Mouse (Mus musculus): Measurements from ENCODE around the gene Myl6b.

The Myl6b gene

DNA sequence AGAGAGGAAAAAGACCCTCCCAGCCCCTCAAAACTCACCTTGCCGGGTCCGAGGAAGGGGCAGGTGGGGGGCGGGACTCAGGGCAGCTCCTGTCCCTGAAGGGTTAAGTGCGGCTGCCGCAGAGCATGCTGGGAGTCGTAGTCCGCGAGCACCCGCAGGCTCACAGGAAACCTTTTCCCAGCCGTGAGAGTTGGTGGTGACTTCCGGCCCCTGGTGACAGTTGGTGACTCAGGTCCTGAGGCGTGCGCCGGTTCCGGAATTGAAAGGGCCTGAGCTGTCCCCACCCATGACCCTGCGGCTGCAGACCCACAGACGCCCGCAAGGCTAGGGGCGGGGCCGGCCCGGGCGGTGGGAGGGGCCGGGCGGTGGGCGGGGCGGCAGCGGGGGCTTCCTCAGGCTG is at the start of gene Myl6b:
Myl6b (minus strand) TSS at position 96 of the 400 bp plus-strand sequence.
- in situ Hi-C loops (cut with MboI; ENCODE audit: low sequenced_read_pairs), result no loop called here

DNA sequence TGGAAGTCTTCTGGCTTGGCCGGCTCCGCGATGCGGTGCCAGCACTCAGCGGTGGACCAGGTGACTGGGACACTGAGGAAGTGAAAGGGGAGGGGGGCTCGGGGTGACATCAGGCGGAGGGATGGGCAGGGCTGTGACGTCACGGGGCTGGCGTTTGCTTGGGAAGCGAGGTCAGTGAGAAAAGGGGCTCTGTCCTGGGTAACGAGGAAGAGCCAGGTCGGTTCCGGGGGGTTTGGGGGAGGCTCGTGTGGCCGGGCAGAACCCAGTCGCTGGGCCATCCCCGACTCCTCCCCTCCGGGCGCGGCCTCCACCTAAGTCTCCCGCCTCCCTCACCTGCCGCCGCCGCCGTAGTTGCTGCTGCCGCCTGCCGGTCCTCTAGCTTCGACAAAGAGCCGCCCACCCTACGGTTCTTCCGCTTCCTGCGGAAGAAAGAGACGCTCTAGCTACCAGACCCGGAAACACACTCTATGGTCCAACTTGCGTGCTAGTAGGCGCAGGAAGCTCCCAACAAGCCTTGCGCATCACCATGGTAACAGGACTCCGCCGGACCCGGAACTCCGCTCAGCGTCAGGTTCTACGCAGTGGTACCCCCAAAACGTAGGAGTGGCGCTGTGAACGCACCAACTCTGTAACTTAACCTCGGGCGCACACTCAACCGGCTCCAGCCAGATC is 49.0 kb upstream of the Myl6b start, which contains the start of gene Zc3h10:
Zc3h10 (minus strand) TSS at position 414 of the 672 bp plus-strand sequence.
- in situ Hi-C loops (cut with MboI; ENCODE audit: low sequenced_read_pairs), result no loop called here

DNA sequence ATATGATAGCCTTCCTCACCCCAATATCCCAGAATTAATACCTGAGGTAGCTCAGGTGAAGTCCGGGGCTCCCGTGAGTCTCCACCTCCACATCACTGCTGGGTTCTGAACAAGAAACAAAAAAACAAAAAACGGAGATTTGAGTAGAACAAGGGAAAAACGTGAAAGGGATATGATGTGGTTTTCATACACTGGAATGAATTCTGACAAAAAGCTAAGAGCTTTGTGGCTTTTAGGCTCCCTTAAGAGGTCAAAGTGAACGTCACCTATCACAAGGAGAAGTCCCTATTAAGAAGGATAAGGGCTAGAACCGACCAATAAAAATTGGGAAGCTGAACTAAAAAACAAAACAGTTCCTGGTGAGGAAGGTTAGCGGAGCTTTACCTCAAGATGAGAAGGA is 48.3 kb upstream of the Myl6b start:
- in situ Hi-C loops (cut with MboI; ENCODE audit: low sequenced_read_pairs), result no loop called here

DNA sequence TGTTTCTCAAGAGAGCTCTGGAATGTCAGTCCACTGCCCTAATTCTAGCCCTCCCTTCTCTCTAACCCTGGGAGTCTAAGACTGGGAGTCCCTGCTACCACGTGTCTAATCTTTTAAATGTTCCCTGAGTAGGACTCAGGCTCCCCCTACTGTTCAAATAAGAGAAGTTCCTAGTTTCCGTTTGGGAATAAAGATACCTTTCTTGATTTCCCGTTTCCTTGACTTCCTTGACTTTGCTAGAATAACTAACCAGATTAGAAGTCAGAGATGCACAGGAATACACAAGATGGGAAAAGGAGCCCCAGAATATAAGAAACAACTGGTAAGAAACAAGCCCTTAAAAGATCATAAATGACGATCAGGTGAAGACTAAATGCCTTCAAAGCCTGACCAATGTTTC is 47.9 kb upstream of the Myl6b start:
- in situ Hi-C loops (cut with MboI; ENCODE audit: low sequenced_read_pairs), result no loop called here

DNA sequence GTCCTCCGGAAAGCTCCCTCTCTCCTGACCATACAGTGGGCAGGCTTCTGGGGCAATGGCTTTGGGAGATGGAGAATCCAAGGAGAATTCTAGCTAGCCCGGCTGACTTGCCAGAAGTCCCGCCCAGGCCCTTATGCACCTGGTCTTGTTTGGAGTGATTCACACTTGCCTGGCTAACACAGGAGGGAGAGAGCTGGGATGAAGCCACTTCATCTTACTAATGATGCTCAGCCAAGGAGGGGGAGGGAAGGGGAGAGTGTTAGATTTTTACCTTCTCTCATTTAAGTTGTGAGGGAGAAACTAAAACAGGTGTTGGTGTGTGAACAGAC is 47.0 kb upstream of the Myl6b start:
- in situ Hi-C loops (cut with MboI; ENCODE audit: low sequenced_read_pairs), result no loop called here

DNA sequence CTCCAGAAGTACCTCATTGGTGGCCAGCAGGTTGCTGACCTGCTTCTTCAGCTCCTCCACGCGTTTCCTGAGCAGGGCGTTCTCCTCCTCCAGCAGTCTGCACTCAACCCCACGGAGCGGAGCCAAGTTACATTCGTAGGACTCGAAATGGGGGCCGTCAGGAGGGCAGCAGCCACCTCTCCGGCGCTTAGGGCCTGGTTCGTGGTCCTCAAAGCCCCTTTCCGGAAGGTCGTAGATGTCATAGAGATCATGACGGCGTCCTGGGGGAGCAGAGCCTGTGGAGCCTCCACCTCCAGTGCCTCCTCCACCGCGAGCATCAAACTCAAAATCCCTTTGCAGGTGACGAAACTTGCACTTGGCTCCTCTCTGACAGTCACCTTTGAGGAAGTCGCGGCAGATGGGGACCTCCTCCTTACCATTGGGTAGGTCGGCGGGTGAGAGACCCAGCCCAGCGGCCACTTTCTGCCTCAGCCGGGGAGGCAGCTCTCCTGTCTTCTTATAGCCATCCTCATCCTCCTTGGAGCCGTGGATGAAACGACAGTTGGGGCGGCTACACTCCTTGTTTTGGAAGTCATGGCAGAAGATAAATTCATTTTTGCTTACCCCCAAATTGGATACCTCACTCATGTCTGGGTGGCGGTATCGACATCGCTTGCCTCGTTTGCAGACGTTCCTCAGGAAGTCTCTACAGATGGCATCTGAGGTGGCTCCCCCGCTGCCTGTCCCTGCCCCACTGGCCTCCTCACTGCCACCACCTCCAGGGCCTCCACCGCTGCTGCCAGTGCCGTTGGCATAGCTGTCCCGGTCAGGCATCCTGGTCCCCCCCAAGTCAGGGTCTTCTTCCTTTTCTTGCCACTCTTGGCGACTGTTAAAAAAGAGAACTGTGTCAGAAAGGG is 46.4 kb upstream of the Myl6b start:
- in situ Hi-C loops (cut with MboI; ENCODE audit: low sequenced_read_pairs), result no loop called here

DNA sequence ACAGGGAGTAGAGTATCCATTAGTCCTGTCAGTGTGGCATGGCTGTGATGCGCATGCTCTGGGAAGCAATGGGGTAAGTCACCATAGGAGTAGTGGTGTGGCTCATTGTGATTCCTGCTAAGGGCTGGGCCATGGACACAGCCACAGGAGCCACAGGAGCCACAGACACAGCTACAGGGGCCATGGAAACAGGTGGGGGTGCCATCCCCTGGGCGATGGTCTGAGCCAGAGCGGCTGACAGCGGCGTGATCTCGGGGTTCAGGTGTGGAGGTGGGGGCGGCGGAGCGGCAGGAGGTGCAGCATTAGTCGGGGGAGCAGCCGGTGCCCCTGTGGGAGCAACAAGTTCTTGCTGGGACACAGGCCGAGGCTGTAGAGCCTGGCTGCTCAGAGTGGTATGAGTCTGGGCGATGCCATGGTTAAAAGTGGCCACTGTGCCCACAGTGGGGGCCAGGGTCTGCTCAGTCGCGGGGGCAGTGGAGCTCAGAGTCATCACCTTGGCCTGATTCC is 45.7 kb upstream of the Myl6b start:
- in situ Hi-C loops (cut with MboI; ENCODE audit: low sequenced_read_pairs), result no loop called here

DNA sequence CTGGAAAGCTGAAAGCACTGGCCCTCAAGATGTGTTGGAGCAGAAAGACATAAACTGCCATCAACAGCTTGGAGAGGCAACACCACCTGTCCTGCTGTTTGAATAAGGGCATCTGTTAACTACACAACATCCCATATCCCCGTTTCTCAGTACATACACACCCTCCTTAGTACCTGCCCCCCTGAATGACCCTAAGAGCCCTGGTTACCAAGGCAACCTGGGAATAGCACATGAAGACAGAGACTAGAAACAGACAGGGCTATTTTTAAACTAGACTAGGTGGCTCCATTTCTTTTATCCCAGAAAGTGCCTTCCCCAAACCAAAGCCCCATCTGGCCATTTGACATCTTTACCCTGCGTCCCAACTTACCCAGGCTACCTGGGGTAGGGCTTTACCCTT is 44.6 kb upstream of the Myl6b start:
- in situ Hi-C loops (cut with MboI; ENCODE audit: low sequenced_read_pairs), result no loop called here

DNA sequence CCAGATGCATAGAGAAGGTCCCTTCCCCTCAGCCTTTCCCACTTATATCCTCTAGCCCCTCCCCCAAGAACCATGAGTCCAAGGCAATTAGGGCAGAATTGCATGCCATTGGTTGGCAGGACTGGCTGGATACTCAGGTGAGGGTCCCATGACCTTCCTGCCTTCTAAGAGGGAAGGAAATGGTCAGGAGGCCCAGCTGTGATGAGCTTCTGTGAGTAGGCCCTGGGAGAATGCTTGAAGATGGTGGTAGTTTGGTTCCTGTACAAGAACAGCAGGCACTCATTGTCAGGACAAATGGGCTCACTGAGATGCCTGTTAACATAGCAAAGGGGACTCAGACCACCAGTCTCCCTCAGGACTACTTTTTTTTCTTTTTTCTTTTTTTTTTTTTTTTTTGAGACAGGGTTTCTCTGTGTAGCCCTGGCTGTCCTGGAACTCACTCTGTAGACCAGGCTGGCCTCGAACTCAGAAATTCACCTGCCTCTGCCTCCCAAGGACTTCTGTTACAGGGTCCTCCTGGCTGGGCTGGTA is 39.9 kb upstream of the Myl6b start:
- in situ Hi-C loops (cut with MboI; ENCODE audit: low sequenced_read_pairs), result no loop called here

DNA sequence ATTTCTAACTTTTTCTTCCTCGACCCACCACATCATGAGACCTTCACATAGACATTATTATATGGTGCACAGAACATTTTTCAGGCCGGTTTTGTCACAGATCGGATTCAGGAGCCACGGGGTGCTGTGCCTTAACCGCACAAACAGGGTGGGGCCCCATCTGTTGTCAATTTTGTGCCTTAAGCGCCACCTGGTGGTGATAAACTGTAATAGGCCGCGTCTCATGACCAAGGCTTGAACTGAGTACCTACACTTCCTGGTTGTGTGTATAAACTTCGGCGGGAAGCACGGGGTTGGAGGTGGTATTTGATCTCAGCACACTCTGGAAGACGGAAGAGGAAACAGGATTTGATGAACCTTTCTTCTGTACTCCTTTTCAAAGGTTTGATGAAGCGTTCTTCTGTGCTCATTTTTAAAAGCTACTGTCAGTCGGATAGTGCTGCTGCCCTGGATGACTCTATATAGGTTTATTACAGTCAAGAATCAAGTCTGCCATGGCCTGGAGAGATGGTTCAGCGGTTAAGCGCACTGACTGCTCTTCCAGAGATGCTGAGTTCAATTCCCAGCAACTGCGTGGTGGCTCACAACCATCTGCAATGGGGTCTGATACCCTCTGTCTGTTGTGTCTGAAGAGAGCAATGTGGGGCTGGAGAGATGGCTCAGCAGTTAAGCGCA is 37.9 kb upstream of the Myl6b start:
- in situ Hi-C loops (cut with MboI; ENCODE audit: low sequenced_read_pairs), result no loop called here

DNA sequence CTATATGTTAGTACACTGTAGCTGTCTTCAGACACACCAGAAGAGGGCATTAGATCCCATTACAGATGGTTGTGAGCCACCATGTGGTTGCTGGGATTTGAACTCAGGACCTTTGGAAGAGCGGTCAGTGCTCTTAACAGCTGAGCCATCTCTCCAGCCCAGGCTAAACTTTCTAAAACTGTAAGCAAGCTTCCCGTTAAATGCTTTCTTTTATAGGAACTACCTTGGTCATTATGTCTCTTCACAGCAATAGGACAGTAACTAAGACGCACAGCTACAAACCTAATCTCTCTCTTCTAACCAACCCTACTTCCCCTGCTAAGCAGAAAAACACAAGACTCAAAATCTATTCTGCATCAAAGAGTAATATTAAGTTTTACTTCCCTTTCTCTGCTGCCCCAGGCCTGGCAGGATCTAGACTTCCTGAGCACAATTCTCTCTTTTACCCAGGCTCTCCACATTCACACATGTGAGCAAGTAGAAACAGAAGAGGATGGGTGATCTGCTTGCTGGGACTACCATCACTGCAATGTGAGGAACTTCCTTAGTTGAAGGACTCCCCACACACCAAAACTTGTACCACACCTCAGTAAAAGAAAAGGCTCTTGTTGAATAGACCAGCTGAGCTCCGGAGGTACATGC is 37.3 kb upstream of the Myl6b start:
- in situ Hi-C loops (cut with MboI; ENCODE audit: low sequenced_read_pairs), result no loop called here

DNA sequence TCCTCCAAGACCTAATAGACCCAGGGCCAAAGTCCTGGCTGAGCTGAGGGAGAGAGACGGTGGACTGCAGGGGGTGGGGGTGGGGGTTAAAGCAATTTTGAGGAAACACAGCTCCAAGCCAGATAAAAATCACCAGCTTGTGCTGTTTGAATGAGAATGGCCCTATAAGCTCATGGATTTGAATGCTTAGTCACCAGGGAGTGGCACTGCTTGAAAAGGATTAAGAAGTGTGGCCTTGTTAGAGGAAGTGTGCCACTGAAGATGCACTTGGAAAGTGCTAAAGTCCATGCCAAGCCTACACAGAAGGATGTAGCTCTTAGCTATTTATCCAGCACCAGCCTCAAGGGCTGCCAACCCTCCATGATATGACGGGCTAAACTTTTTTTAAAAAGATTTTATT is 36.7 kb upstream of the Myl6b start:
- in situ Hi-C loops (cut with MboI; ENCODE audit: low sequenced_read_pairs), result no loop called here

DNA sequence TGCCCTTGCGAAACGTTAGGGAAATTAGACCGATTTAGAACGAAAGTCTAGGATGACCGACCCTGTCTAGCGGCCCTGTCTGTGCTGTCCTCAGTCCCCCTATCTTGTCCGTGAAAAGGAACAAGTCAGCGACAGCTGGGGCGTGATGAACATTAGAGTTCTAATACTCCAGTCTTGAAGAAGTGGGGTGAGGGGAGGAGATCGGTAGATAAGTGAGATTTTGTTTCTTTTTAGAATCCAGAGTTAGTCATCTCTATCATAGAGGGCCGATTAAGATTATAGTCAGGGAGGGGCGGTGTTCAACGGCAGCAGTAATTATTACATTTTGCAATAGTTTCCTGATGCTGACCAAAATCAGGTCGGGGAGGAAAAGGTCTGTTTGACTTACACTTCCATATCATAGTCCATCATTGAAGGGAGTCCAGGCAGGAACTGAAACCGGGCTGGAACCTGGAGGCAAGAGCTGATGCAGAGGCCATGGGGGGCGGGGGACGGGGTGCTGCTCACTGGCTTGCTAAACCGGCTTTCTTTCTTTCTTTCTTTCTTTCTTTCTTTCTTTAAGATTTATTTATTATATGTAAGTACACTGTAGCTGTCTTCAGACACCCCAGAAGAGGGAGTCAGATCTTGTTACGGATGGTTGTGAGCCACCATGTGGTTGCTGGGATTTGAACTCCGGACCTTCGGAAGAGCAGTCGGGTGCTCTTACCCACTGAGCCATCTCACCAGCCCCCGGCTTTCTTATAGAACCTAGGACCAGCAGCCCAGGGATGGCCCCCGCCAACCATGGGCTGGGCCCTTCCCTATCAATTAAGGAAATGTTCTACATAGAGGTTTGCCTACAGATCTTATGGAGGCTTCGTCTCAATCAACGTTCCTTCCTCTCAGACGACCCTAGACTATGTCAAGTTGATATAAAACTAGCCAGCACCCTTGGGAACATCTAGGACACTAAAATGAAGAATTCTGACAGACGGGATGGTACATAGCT is 28.2 kb upstream of the Myl6b start:
- in situ Hi-C loops (cut with MboI; ENCODE audit: low sequenced_read_pairs), result no loop called here

DNA sequence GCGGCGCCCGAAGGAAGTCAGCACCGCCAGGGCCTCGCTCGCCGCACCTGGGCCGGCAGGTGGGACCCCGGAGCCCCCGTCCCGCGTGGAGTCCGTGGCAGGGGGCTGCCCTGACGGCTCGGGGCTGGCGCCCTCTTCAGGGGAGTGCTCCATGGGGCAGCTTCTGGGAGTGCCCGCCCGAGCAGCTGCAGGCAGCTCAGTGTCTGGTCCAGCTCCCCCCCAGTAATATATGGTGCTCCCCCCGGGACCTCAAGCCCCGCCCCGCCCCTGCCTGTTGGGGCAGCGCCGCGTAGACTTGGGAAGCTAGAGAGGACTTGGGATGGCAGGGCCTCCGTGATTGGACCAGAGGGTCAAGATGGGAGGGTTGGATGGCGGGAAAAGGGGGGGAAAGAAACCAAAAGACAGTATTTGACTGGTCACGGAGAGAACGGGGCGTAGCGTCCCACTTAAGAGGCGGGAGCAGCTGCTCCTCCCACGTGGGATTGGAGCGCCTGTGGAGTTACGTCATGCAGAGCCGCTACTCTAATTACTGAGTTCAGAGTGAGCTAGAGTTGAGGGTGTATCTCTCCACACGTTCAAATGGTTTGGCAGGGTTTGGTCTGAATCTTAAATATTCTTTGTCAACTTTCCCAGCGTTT is 27.3 kb upstream of the Myl6b start, which contains the start of gene Esyt1:
Esyt1 (minus strand) TSS at position 201 of the 638 bp plus-strand sequence.
- in situ Hi-C loops (cut with MboI; ENCODE audit: low sequenced_read_pairs), result no loop called here

DNA sequence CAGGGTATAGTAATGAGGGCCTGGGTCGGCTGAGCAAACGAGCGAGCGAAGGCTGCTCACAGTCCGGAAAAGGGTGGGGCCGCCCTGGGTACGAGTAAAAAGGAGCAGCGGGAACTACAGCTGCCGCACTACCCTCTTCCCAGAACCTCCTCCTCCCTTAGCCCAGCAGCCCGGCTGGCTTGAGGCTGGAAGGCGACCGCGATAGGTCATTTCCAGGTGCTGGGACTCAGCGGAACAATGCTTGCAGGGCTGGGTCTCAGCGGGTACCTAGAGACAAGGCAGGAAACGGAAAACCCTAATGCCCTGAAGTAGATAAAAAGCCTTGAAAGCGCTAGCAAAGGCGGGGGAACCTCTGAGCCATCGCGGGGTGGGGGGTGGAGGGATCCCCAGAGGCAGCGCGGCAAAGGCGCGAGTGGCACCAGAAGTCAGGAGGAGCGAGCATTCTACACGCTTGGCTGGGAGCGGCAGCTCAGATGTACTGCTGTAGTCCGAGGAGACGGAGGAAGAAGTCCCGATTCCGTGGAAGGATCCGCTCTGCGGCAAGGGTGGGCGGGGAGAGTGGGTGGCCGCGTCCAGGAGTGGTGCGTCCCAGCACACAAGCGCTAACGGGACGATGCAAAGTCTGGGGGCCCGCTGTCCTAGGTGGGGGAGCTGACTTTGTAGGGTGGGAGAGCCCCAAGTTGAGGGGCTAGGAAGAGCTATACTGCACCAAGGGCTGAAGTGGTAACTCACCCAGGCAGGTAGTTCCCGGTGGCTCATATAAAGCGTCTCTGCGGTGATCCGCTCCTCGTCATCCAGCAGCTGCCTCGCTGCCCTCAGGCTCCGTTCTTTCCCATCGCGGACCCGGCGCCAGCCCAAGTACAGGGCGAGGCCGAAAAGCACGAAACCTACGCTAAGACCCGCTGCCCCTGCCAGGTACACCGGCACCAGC is 26.5 kb upstream of the Myl6b start:
- in situ Hi-C loops (cut with MboI; ENCODE audit: low sequenced_read_pairs), result no loop called here

DNA sequence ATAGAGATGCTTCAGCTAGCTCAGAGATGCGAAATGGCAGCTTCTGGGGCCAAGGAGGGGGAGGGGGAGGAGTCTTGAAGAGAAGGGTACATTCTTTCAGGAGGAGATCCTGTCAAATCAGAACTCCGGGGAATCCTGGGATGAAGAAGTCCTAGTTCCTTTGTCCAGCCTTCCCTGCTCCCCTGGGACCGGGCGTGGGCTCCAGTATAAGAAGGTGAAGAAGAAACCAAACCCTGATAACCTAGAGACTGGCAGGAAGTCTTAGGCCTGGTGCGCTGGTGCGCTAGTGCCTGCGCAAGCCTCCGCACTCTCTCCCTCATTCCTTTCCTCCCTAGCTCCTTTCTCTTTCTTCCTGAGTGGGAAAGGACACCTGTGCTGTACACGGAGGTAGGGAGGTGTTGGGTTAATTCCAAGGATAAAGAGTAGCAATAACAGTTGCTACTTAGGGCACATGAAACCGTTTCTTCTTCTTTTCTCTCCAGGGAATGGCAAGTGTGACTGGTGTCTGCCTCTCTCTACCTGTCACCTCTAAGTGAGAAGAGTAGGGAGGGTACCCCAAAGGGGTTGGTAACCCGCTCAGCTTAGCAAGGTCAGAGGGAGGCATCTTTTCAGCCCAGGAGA is 25.7 kb upstream of the Myl6b start:
- in situ Hi-C loops (cut with MboI; ENCODE audit: low sequenced_read_pairs), result no loop called here

DNA sequence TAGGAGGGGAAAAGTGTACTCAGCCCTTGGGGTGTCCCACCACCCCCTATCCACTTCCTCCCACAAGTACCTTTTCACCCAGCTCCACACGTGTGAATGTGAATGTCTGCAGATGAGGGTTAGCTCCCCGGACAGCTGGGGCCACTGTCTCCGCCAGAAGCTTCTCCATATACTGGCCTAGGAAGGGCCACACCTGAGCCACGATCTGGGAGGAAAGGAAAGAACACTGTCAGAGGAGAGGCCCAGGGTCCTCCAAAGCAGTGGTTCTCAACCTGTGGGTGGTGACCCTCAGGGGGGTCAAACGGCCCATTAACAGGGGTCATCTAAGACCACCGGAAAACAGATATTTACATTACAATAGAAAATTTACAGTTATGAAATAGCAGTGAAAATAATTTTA is 23.9 kb upstream of the Myl6b start:
- in situ Hi-C loops (cut with MboI; ENCODE audit: low sequenced_read_pairs), result no loop called here

DNA sequence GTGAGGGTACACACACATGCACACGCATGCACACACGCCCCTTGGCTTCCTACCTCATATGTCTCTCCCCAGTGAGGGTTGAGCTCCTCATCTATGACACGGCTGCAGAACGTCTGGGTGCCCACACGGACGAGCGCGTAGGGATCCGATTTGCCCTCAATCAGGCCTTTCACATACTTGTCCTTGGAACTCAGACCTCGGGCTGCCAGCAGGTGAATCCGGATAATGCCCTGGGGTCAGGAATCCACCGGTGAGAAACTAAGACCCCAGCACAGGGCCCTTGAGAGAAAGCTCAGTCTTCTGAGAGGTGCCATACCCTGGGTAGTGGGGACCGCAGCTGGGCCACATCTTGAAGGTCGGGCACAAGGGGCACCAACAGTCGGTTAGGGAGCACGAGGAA is 22.1 kb upstream of the Myl6b start:
- in situ Hi-C loops (cut with MboI; ENCODE audit: low sequenced_read_pairs), result no loop called here
